Mouse (Mus musculus) urinary bladder, postnatal 4 days (tissue): Measurements from ENCODE around the gene Trmo.

Experiments
- DNase-seq, 2 experiments: peaks; one replicate each; pipeline ENCODE4 v3.0.0; 2021 to 2022; ENCODE audit warnings: low spot score in 2 of 2

The Trmo gene

GRCm38 (mm10) chr4:46339584-46339983, 49.7 kb downstream of the Trmo start:
- DNase-seq = no peak

- no peak for DNase-seq
Measured at GRCm38 (mm10) chr4:46339026-46339425, 50.2 kb downstream of the Trmo start.

GRCm38 (mm10) chr4:46337990-46338389, 51.2 kb downstream of the Trmo start:
- no peak for DNase-seq

GRCm38 (mm10) chr4:46335846-46336245, 53.4 kb downstream of the Trmo start:
- DNase-seq = no peak

DNA sequence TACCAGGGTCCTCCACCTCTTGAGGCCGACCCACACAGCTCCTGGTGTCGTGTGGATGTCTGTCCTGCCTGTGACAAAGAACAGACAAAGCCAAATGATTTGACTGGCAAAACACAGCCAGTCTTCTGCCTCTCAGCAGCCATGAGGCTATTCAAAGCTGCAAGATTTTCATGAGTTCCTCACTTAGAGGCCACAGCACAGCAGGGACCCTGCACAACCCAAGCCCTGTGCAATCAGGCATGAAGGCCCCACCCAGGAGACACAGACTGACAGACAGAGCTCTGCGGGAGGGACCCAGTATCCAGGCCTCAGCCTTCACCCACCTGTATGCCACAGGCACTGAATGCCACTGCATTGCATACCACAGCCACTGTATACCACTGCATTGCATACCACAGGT, 60.3 kb downstream of the Trmo start:
- no peak for DNase-seq
